Mouse (Mus musculus) liver, embryonic 12.5 days (tissue): ENCODE results near the gene Spata25. TPM values are rescaled to one million over a fixed set of nuclear protein-coding genes. Genes with fewer than 3 reads are reported as not detected.
A peak's percentile ranks its signal among the peaks of the same experiment; 100 is the strongest.
"Not testable (repeated sequence)": the region's sequence is repeated elsewhere in the genome, so short reads cannot be mapped to it uniquely, and the experiment has no call there.

Experiments used
- ATAC-seq: fragments of 200-750 bp; cut with Nextera tagmentation; 2 replicates; pipeline ENCODE4 v1.8.0; 2017; ENCODE audit warnings: moderate number of reproducible peaks, mild to moderate bottlenecking, moderate library complexity
- H3K27ac ChIP-seq: fragments of 300-500 bp; sonication (generic); 2 replicates; pipeline ENCODE4 v1.5.1; 2016; ENCODE audit warnings: mild to moderate bottlenecking
- H3K27me3 ChIP-seq: fragments of 300-500 bp; sonication (generic); replicated peaks from 2 replicates; pipeline ENCODE4 v1.6.1; 2016; ENCODE audit warnings: mild to moderate bottlenecking, moderate library complexity
- H3K36me3 ChIP-seq: fragments of 300-500 bp; sonication (generic); 2 replicates; pipeline ENCODE4 v1.6.1; 2016; ENCODE audit warnings: mild to moderate bottlenecking, moderate library complexity
- H3K4me1 ChIP-seq: fragments of 300-500 bp; sonication (generic); 2 replicates; pipeline ENCODE4 v1.6.1; 2016
- H3K4me2 ChIP-seq: fragments of 300-500 bp; sonication (generic); 2 replicates; pipeline ENCODE4 v1.6.1; 2016; ENCODE audit warnings: mild to moderate bottlenecking, moderate library complexity
- H3K4me3 ChIP-seq: fragments of 300-500 bp; sonication (generic); 2 replicates; pipeline ENCODE4 v1.5.1; 2016; ENCODE audit warnings: mild to moderate bottlenecking, moderate library complexity
- H3K9ac ChIP-seq: fragments of 300-500 bp; sonication (generic); 2 replicates; pipeline ENCODE4 v1.6.1; 2016; ENCODE audit warnings: mild to moderate bottlenecking, moderate library complexity
- H3K9me3 ChIP-seq: fragments of 300-500 bp; sonication (generic); replicated peaks from 2 replicates; pipeline ENCODE4 v1.6.1; 2016; ENCODE audit warnings: mild to moderate bottlenecking, moderate library complexity
- WGBS: fragments of 180-500 bp; shearing (Covaris S2); methylation state at CpG from one replicate; pipeline ENCODE4 v1.1.7; 2016; ENCODE audit not compliant: insufficient replicate concordance; 5-methylcytosine and 5-hydroxymethylcytosine counted together
- polyA plus RNA-seq: library from polyadenylated mRNA; unstranded; fragments of >200 nt; fragmentation: Nextera tagmentation; extraction: Ambion mirVana; gene quantifications from 2 replicates; pipeline ENCODE4 v1.2.1, GENCODE M21; 2016

Gene Spata25
- polyA plus RNA-seq, 1 experiment from 2014 or later = not detected

- Histone ChIP-seq H3K27me3 (no peaks in the 10 kb centered on the region), H3K4me2 (peak overlapping the region; percentile 92), H3K36me3 (peaks cover 48% of the 10 kb centered on the region), H3K27ac (peak overlapping the region; percentile 77), H3K9me3 (no peaks in the 10 kb centered on the region), H3K4me3 (peak overlapping the region; percentile 71), H3K4me1 (peaks cover 42% of the 10 kb centered on the region), H3K9ac (peak overlapping the region; percentile 85)
- ATAC-seq = no peak
- 81% methylated on average over 16 of the region's 16 CpGs for WGBS
Observed at GRCm38 (mm10) chr2:164803201-164803920, 25.0 kb downstream of the Spata25 start.

GRCm38 (mm10) chr2:164800252-164801004, 27.9 kb downstream of the Spata25 start:
- Histone ChIP-seq H3K9ac (no peak overlapping the region), H3K9me3 (no peaks in the 10 kb centered on the region), H3K4me2 (no peak overlapping the region), H3K4me1 (peaks cover 18% of the 10 kb centered on the region), H3K4me3 (no peak overlapping the region), H3K36me3 (peaks cover 74% of the 10 kb centered on the region), H3K27ac (no peak overlapping the region), H3K27me3 (no peaks in the 10 kb centered on the region)
- WGBS = 83% methylated on average over 13 of the region's 13 CpGs
- no peak for ATAC-seq

- H3K4me3 ChIP-seq, H3K9me3 ChIP-seq, H3K9ac ChIP-seq, H3K27ac ChIP-seq, ATAC-seq, H3K4me2 ChIP-seq, H3K27me3 ChIP-seq: not testable (repeated sequence)
- peaks cover 14% of the 10 kb centered on the region for H3K4me1 ChIP-seq
- peaks cover 88% of the 10 kb centered on the region for H3K36me3 ChIP-seq
- WGBS = 73% methylated on average over 6 of the region's 6 CpGs
Observed at GRCm38 (mm10) chr2:164798554-164798953, 29.8 kb downstream of the Spata25 start.

DNA sequence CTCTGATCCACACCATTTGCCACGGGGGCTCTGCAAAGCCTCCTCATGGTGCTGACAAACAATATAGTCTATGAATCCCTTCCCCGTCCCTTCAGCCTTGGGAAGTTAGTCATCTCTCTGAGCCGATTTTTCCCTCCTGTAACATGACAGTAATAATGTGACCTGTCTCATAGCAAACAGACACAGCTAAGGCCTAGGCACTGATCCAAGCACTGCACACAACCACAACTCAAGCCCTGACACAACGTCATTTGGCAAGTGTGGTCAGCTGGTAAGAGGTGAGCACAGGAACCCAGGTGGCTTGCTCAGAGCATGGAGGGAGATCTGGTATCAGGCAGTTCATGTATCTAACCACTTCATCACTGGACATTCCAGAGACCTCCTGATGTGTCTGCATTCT, 32.5 kb downstream of the Spata25 start:
- Histone ChIP-seq H3K9ac (no peak overlapping the region), H3K4me3 (no peak overlapping the region), H3K36me3 (peaks cover 93% of the 10 kb centered on the region), H3K27me3 (no peaks in the 10 kb centered on the region), H3K27ac (no peak overlapping the region), H3K4me2 (no peak overlapping the region), H3K9me3 (no peaks in the 10 kb centered on the region), H3K4me1 (peaks cover 10% of the 10 kb centered on the region; the same call in 1 of the 2 replicates)
- WGBS = 78% methylated on average over 4 of the region's 4 CpGs
- no peak for ATAC-seq

- ATAC-seq = peak; percentile 70; the same call in 1 of the 2 replicates
- H3K4me2 ChIP-seq = no peak overlapping the region
- no peak overlapping the region for H3K4me3 ChIP-seq
- H3K4me1 ChIP-seq = peaks cover 18% of the 10 kb centered on the region
- 31% methylated on average over 5 of the region's 5 CpGs for WGBS
- no peaks in the 10 kb centered on the region for H3K9me3 ChIP-seq
- H3K36me3 ChIP-seq = peaks cover 92% of the 10 kb centered on the region
- no peak overlapping the region for H3K9ac ChIP-seq
- H3K27me3 ChIP-seq = no peaks in the 10 kb centered on the region
- no peak overlapping the region for H3K27ac ChIP-seq
Observed at GRCm38 (mm10) chr2:164794293-164794692, 34.0 kb downstream of the Spata25 start.

DNA sequence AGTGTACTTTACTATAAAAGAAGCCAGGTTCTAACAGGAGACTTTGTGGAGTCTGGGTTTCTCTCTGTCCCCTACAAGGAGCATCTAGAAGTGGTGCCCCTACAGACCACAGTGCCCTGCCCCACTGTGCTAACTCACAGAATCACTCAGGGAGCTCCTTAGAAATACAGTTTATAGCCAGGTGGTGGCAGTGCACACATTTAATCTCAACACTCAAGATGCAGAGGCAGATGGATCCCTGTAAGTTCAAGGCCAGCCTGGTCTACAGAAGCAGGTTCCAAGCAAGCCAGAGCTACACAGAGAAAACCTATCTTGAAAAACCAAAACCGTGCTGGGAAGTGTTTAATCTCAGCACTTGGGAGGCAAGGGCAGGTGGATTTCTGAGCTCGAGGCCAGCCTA, 34.6 kb downstream of the Spata25 start:
- H3K27me3 ChIP-seq = no peaks in the 10 kb centered on the region
- H3K27ac ChIP-seq = peak overlapping the region; percentile 4; the same call in 1 of the 2 replicates
- H3K4me3 ChIP-seq = no peak overlapping the region
- H3K4me2 ChIP-seq = no peak overlapping the region
- peaks cover 21% of the 10 kb centered on the region for H3K4me1 ChIP-seq
- no peak overlapping the region for H3K9ac ChIP-seq
- H3K9me3 ChIP-seq = no peaks in the 10 kb centered on the region
- peaks cover 90% of the 10 kb centered on the region for H3K36me3 ChIP-seq
- 80% methylated on average over 2 of the region's 2 CpGs for WGBS
- no peak for ATAC-seq

GRCm38 (mm10) chr2:164793236-164793635, 35.1 kb downstream of the Spata25 start:
- Histone ChIP-seq H3K36me3 (peaks cover 90% of the 10 kb centered on the region), H3K9ac (no peak overlapping the region), H3K27ac (0 out of 2 replicates have a peak overlapping the region, but pooled peaks have one; percentile 4), H3K4me3 (no peak overlapping the region), H3K27me3 (no peaks in the 10 kb centered on the region), H3K9me3 (no peaks in the 10 kb centered on the region), H3K4me2 (no peak overlapping the region), H3K4me1 (peaks cover 26% of the 10 kb centered on the region)
- peak; percentile 24; the same call in 1 of the 2 replicates for ATAC-seq
- WGBS = 89% methylated on average over 3 of the region's 3 CpGs

DNA sequence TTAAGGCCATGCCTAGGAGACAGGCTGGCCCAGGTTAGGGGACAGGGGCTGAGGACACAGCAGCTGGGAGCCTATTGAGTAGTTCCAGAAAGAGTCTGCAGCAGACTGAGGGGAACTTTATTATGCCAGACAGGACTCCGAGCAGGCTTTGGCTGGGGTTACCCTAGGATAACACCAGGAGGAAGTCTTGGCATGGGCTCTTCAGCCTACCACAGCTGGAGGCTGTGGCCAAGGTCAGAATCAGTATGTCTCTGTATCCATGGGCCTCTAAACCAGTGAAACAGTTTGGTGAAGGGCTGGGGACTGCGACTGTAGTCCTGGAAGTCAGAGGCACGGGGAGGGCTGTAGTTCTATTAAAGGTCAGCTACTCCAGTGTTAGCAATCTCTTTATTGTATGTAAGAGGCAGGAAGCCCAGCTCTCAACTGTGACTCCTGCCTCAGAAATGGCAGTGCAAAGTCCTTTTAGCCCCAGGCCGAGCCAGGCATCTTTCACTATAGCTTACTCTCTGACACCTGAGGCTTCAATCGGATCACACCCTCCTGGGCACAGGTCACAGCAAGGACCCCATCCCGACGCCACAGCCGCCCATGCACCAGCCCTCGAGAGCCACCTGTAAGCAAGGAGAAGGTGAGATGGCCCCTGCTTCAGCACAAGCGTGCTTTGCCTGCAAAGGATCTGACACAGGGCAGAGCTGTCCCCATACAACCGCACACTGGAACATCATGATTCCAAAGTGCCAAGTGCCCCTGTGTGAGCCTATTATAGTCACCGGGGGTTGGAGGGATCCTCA, 35.7 kb downstream of the Spata25 start:
- H3K27me3 ChIP-seq = no peaks in the 10 kb centered on the region
- H3K9me3 ChIP-seq = no peaks in the 10 kb centered on the region
- no peak overlapping the region for H3K4me2 ChIP-seq
- H3K9ac ChIP-seq = no peak overlapping the region
- peaks cover 32% of the 10 kb centered on the region for H3K4me1 ChIP-seq
- ATAC-seq = no peak
- H3K36me3 ChIP-seq = peaks cover 85% of the 10 kb centered on the region
- H3K4me3 ChIP-seq = no peak overlapping the region
- no peak overlapping the region for H3K27ac ChIP-seq
- WGBS = 85% methylated on average over 12 of the region's 12 CpGs

GRCm38 (mm10) chr2:164791841-164792261, 36.5 kb downstream of the Spata25 start:
- Histone ChIP-seq H3K4me3 (no peak overlapping the region), H3K4me1 (peaks cover 39% of the 10 kb centered on the region), H3K27ac (peak overlapping the region; percentile 9; the same call in 1 of the 2 replicates), H3K36me3 (peaks cover 79% of the 10 kb centered on the region), H3K9me3 (no peaks in the 10 kb centered on the region), H3K4me2 (no peak overlapping the region), H3K27me3 (peaks cover 4% of the 10 kb centered on the region), H3K9ac (no peak overlapping the region)
- ATAC-seq = no peak
- WGBS = 90% methylated on average over 18 of the region's 18 CpGs

GRCm38 (mm10) chr2:164790451-164790850, 37.9 kb downstream of the Spata25 start:
- peaks cover 65% of the 10 kb centered on the region for H3K36me3 ChIP-seq

DNA sequence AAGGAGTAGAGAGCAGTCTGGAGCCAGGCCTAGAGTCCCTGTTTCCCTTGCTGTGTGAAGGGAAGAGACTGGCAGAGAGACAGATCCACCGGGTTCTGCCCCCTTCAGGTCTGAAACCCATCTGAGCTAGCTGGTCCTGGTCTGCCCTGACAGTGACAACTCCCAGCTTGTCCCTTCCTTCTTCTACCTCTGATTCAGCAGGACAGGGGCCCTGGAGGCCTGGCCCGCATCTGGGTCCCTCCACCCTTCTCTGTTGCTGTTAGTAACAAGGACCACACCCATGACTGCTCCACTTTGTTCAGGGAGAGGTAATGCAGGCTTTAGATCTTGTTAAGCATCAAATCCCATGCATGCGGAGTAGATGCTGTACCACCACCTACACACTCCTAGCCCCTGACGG, 39.9 kb downstream of the Spata25 start:
- peak; percentile 61 for ATAC-seq
- WGBS = 62% methylated on average over 4 of the region's 4 CpGs
- peaks cover 59% of the 10 kb centered on the region for H3K4me1 ChIP-seq
- peak overlapping the region; percentile 24 for H3K4me2 ChIP-seq
- peaks cover 49% of the 10 kb centered on the region for H3K36me3 ChIP-seq
- H3K9ac ChIP-seq = peak overlapping the region; percentile 18; the same call in 1 of the 2 replicates
- no peaks in the 10 kb centered on the region for H3K9me3 ChIP-seq
- peaks cover 36% of the 10 kb centered on the region for H3K27me3 ChIP-seq
- no peak overlapping the region for H3K4me3 ChIP-seq
- H3K27ac ChIP-seq = peak overlapping the region; percentile 16; the same call in 1 of the 2 replicates

More at GRCm38 (mm10) chr2:164790451-164790850, 37.9 kb downstream of the Spata25 start:
- peaks cover 18% of the 10 kb centered on the region for H3K27me3 ChIP-seq
- no peak overlapping the region for H3K9ac ChIP-seq
- H3K4me3 ChIP-seq = no peak overlapping the region
- H3K4me2 ChIP-seq = no peak overlapping the region
- 78% methylated on average over 4 of the region's 4 CpGs for WGBS
- H3K4me1 ChIP-seq = peaks cover 53% of the 10 kb centered on the region
- ATAC-seq = no peak
- no peak overlapping the region; the same call in 1 of the 2 replicates for H3K27ac ChIP-seq
- H3K9me3 ChIP-seq = no peaks in the 10 kb centered on the region
